Mouse (Mus musculus): ENCODE data around the gene Itsn1.

- no peak for TF ChIP-seq EP300 (IDR thresholded peaks at IDR 0.05; ENCODE audit: low read depth)
- TF ChIP-seq CTCF (IDR thresholded peaks at IDR 0.05; ENCODE audit: low read depth), result no peak
Observed at GRCm38 (mm10) chr16:91747567-91747966, 18.5 kb downstream of the Itsn1 start.

All from liver, embryonic 14.5 days (tissue).